Mouse (Mus musculus) urinary bladder, postnatal 10 days (tissue): ENCODE measurements around the gene Atf6b.

ENCODE experiments used
- DNase-seq: peaks from one replicate; pipeline ENCODE4 v3.0.0; 2022; ENCODE audit warnings: low spot score

Atf6b gene

GRCm38 (mm10) chr17:34699575-34700408 lies 52.8 kb downstream of the Atf6b start:
- no peak for DNase-seq

GRCm38 (mm10) chr17:34700671-34701071 lies 53.7 kb downstream of the Atf6b start:
- no peak for DNase-seq
